Mouse (Mus musculus): Measurements from ENCODE around the gene Cox14.
A peak's percentile ranks its signal among the peaks of the same experiment; 100 is the strongest.

Cox14 gene

GRCm38 (mm10) chr15:99708176-99708575 is 17.2 kb upstream of the Cox14 start:
- no peak for DNase-seq

DNA sequence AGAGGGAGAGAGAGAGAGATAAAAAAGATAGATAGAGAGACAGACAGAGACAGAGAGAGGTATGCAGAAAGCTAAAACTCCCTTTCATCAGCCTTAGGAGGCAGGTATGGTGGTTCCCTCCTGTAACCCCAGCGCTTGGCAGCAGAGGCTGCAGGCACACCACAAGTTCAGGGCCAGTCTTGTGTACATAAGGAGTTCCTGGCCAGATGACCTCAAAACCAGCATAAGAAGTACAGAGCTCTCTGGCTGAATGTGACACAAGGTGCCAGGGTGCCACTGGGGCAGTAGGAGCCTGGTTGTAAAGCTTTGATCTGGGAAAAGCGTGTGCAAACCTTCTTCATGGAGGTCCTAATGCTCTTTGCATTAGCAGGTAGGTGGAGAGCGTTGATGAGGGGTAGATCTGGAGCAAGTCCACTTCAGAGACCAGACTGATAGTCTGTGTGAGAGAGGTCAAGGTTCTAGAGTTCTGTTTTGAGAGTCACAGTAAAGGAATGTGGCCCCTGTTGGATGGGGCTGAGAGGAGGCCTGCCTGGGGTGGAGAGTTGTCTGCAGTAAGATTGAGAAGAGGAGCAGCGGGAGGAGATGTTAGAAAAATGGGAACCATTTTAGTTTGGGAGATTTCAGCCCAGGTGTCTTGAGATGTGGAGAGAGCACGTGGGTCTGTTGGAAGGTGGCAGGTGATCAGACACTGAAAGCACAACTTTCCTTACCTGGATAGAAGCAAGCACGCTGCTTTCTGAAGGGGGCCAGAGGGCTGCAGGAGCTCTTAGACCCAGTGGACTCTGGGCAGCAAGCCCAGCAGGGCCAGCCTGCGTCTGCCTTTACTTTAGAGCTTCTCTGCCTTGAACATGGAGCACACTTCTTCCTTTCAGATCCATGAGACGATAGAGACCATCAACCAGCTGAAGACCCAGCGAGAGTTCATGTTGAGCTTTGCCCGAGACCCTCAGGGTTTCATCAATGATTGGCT is 14.9 kb upstream of the Cox14 start:
- no peak for DNase-seq

DNA sequence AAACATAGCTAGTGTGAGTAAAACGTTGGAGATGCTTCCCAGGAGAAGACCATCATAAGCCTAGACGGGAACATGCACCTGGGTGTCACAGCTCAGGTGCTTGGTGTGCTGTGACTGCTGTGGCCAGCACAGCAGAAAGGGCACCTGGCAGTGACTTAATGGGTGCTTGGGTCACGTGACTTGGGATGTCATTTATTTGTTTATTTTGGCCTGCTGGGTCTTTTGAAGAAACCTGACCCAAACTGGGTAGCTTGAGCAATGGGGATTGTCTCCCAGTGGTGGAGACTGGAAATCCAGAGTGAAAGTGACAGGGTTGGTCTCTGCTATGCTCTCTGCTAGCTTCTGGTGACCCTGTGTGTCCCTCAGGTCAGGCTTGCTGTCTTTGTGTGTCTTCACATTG is 13.9 kb upstream of the Cox14 start:
- no peak for DNase-seq

GRCm38 (mm10) chr15:99712666-99713559 is 12.5 kb upstream of the Cox14 start:
- peak in 1 of 2 experiments; percentile 23 for DNase-seq

DNA sequence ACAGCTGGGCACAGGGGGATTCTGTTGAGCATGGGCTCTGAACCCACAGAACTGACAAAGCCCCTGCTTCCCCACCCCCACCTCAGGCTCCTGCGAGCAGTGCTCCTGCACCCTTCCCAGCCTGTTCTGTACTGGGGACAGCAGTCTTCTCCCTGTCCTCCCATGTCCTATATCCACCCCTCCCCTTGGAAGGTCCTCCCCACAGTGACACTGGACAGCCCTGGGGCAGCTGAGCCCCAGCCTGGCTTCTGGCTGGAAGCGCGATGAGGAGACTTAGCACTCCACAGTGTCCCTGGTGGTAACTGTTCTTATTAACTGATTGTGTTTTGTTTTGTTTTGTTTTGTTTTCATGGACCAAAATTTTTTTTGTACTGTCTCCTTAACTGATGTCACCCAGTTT is 11.8 kb upstream of the Cox14 start:
- DNase-seq: no peak

DNA sequence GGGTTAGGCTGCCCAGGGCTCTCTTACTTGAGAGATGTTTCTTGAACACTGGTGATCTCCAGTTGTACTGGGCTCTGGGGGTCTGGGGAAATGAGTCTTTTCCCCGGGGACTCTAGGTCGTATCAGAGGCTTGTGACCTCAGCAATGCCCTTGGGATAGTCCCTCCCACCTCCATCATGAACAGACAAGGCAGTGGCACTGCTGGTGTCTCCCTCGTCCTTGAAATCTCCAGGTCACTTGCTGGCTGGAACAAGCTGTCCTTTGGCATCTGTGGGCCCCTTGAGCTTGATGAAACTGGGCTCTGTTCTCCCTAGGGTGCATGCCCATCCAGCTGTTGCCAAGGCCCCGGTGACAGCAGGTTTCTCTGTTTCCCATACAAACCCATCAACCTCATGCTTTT is 11.2 kb upstream of the Cox14 start:
- peak in 1 of 2 experiments; percentile 21 for DNase-seq

GRCm38 (mm10) chr15:99714858-99715257 is 10.6 kb upstream of the Cox14 start:
- peak; percentile 90 to 92 for DNase-seq

GRCm38 (mm10) chr15:99715361-99715865 is 10.0 kb upstream of the Cox14 start:
- DNase-seq: peak; percentile 61 to 71

DNA sequence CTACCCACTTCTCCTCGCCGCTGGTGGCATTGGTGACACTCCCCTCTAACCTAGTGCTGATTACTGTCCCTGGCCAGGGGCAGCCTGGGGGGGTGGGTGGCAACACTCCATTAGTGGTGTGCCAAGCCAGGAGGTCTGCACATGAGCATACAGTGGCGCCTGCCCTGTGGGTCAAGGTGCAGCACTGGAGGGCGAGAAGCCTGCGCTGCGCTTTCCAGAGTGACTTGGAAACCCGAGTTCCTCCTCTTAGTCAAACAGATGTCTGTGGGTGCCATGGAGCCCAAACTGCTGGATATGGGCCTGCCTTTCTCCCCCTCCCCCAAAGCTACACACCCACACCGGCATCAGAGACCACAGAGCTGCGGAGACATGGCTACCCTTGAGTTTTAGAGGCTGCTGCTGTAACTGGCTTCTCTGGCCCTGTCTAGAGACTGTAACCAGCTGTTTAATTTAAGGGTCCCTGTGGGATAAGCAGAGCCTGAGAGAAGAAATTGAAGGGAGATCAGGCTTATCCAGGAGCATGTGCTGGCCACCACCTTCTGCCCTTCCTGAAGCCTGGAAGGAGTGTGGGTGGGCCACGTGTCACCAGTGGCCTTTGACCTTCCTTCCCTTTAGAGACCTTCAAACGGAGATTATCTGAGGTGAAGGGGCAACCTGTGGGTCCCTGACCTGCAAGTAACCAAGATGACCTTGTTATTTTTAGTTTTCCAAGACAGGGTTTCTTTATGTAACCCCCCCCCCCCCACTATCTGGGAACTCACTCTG is 9.3 kb upstream of the Cox14 start:
- peak; percentile 36 to 40 for DNase-seq

DNA sequence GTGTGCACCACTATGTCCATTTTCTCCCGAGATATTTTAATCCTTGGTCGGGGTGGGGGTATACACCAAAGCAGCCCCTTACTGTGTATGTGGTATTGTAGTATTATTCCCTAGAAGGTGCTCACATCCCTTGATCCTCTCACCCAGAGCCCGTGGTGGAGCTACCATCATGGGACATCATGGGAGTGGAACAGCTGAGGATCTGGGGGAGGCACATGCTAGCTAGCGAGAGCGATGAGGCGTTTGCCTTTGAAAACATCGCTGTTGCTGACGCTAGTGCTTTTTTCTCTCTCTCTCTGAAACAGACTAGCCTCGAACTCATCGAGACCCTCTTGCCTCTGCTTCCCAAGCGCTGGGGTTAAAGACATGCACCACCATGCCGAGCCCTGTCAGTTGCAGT is 8.6 kb upstream of the Cox14 start:
- DNase-seq: peak; percentile 43 to 48

GRCm38 (mm10) chr15:99717386-99718334 is 7.8 kb upstream of the Cox14 start, which contains the start of gene Gpd1:
Gene Gpd1 (plus strand): TSS chr15:99717515.
- DNase-seq: peak; percentile 86 to 92

- peak; percentile 67 to 68 for DNase-seq
Observed at GRCm38 (mm10) chr15:99718461-99719021, 6.9 kb upstream of the Cox14 start.

DNA sequence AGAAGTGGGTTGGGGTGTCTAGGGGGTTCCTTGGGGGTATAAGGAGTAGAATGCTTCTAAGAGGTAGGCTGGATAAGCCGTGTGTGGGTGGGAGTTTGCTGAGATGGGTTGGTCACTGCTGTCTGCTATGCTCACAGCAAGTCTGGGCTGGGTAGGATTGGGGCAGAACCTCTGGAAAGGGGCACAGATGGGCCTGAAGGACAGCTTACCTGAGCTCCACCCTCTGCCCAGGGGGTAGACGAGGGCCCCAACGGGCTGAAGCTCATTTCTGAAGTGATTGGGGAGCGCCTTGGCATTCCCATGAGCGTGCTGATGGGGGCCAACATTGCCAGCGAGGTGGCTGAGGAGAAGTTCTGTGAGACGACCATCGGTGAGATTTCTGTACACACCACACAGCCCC is 5.6 kb upstream of the Cox14 start:
- no peak for DNase-seq

DNA sequence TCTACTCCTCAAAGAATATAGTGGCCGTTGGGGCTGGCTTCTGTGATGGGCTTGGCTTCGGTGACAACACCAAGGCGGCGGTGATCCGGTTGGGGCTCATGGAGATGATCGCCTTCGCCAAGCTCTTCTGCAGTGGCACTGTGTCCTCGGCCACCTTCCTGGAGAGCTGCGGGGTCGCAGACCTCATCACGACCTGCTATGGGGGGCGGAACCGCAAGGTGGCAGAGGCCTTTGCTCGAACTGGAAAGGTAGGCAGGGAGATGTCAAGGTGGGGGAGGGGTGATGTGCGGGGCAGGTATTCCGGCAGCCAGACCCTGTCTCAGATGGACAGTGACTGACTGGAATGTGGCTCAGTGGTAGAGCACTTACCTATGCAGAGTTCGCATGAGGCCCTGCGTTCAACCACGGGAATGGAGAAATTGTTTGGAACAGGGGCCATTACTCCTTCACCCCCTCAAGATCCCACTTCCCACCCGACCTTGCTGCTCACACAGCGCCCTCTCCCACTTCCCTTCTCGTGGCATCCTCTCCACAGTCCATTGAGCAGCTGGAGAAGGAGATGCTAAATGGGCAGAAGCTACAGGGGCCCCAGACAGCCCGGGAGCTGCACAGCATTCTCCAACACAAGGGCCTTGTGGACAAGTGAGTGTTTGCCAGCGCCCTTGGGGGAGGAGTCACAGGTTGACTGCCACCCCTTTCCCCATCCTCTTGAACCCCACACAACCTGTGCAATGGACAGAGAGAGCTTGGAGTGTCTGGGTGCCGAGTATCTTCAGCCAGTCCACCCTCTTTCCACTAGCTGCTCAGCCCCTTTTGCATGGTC is 3.3 kb upstream of the Cox14 start:
- peak in 1 of 2 experiments; percentile 38 for DNase-seq

DNA sequence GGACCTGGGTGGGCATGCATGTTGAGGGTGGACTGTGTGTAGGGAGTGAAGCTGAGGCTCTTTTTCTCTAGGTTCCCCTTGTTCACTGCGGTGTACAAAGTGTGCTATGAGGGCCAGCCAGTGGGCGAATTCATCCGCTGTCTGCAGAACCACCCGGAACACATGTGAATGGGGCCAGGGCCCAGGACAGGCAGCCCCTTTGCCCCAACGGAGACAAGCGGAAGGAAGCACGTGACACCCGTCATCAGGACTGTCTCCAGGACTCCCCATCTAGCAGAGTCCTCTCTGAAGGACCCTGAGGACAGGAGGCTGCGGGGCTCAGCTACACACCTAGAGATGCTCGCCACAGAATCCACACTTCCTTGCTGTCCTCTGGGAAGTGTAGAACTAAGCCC is 2.3 kb upstream of the Cox14 start:
- DNase-seq: peak; percentile 41 to 45

- peak; percentile 65 to 67 for DNase-seq
Observed at GRCm38 (mm10) chr15:99723515-99724291, 1.7 kb upstream of the Cox14 start.

GRCm38 (mm10) chr15:99724292-99725021 is 961 bp upstream of the Cox14 start:
- peak; percentile 74 for DNase-seq

DNA sequence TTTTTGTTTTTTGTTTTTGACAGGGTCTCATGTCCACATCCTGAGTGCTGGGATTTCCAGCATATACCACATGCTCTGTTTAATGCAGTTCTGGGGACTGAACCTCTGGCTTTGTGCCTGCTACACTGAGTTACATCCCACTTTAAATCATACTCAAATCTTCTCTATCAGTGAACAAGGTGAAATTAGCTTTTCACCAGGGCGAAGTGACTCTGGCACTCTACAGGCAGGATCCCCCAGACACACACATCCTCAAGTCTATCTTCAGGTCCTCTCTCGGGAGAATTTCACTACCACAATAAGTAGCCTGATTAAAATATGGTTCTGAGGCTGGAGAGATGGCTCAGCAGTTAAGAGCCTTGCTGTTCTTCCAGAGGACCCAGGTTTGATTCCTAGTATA is 1.1 kb downstream of the Cox14 start:
- DNase-seq: no peak

All from cerebellum, postnatal 25 days (tissue).